Mouse (Mus musculus): ENCODE data around the gene Tns3.

Gene Tns3

DNA sequence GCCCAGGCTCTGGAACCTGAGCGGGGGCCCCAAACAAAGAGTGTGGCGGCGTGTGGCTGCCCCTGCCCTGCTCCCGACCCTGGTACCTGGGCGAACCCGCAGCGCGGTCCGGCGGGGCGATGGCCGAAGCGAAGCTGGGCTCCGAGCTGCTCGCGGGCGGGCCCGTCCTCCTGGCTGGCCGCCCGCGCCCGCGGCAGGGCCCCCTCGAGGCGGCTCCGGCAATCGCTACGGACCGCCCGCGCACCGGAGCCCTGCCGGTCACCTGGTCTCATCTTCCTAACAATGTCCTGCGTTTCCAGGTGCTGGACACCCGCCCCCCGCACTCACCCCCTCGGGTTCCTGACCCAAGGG is at the start of gene Tns3:
Gene Tns3, minus strand, starts transcription at position 143 of the 351 bp plus-strand sequence.
- no peak for DNase-seq (ENCODE audit: low read depth)

DNA sequence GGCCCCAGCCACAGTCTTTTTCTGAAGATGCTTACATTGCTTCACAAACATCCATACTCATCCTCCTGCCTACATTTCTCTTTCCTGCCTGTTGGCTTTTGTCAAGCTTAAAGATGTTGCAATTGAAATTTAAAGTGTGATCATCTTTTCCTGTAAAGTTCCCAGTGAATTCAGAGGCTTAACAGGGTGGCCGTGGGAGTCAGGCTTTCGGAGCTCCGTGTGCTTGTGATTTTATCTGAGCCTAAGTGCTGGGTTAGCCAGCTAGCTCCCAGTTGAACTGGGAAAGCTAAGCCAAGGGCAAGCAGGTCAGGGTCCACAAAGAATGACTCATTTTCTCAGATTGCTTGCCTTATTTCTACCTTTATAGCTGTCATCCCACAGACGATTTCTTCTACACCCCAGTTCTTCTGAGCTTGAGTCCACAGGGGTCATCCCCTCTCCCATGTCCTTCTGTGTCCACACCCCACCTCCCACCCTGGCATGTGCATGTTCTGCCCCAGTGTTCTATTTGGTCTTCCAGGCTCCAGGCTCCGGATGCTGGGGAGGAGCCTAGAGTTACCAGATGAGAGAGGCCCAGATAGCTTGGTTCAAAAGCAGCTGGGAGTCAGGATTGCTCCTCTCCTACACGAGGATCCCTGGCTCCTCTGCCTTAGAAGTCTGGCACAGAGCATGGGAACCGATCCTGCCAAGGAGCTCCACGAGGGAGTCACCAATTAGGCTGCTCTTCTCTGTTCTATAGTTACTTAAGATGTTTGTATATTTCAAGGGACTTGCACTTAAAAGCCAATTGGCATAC is 42.1 kb upstream of the Tns3 start:
- no peak for DNase-seq (ENCODE audit: low read depth)

DNA sequence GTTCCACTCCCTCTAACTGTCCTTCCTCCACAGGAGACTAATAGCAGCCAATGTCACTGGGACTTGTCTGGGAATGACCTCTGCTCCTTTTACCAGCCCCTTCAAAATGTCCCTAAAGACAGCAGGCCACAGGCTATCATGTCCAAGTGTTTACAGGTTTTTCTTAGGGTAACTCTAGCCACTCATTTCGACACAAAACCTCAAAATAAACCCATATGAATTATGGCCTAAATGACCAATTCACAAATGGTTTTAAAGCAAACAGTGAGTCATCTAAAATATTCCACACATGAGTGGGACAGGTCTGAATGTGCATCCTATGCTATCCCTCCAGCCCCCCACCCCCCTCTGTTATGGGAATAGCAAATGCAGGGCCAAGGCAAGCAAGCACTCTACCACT is 40.8 kb upstream of the Tns3 start:
- DNase-seq (ENCODE audit: low read depth) = no peak

GRCm38 (mm10) chr11:8703876-8704275 is 39.5 kb upstream of the Tns3 start:
- DNase-seq (ENCODE audit: low read depth) = no peak

DNA sequence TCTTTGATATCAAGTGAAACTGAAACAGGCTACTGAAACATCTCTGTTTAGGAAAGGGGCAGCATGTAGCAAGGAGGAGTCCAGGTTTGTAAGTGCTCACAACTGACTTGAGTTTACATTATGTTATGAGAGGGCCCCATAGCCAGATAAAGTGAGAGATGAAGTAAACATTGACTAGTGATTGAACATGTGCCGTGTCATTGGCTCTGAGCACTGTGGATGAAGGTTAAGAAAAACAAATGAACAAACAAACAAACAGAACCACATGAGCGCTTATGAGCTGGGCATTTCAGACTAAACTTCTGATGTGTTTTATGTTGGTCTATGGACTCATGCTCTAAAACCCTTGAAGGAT is 38.2 kb upstream of the Tns3 start:
- no peak for DNase-seq (ENCODE audit: low read depth)

GRCm38 (mm10) chr11:8701845-8702531 is 37.7 kb upstream of the Tns3 start:
- no peak for DNase-seq (ENCODE audit: low read depth)

GRCm38 (mm10) chr11:8701400-8701799 is 37.1 kb upstream of the Tns3 start:
- no peak for DNase-seq (ENCODE audit: low read depth)

DNA sequence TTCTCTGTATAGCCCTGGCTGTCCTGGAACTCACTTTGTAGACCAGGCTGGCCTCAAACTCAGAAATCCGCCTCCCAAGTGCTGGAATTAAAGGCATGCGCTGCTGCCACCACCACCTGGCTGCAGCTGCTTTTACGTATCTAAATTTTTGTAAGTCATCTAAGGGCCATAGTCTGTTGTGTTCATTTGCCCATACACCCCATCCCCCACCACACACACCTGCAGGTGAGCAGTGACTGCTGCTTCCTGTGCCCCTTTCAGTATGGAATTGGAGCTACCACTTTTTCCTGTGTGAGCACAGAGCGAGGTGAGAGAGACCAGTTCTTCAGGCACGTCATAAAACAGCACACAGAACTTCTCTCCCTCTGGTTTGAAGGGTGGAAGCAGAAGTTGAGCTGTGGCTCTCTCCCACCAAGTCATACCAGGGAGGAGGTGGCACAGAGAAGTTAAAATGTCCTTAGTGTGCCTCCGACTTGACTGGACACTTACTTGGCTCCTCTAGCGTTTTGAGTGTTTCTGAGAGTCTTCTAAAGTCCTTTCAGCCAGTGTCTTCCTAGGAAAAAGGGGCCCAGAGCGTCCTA is 36.4 kb upstream of the Tns3 start:
- DNase-seq (ENCODE audit: low read depth) = no peak

DNA sequence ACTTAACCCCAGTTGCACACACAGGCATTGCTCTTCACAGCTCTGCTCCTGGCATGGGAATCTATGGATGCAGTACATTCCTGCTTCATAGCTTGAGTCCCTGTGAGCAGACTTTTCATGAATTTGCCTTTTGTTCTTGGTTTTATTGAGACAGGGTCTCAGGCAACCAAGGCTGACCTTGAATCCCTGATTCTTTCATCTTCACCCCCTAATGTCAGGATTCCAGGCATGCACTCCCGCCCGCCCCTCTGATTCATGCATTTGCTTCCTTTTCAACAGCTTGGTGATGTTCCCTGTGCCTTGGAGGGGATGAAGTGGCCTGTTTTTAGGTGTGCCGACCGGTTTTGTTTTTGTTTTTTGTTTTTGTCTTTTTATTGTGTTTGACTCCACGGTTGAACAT is 35.4 kb upstream of the Tns3 start:
- DNase-seq (ENCODE audit: low read depth) = no peak

DNA sequence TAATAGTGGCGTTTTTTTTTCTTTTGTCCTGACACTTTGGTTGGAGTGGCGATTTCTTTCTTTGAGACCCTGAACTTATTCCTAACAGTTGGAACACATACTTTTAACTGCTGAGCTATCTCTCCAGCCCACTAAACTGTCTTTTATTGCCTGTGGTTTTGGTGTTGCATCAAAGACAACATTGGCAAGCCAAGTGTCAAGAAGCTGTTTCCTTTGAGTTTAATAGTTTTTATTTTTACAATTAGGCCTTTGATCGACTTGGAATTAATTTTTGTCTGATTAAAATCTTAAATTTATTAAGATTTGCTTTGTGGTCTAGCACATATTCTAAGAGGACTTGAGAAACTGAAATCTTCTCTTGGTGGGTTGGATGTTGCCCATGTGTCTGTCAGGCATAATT is 33.3 kb upstream of the Tns3 start:
- DNase-seq (ENCODE audit: low read depth) = no peak

DNA sequence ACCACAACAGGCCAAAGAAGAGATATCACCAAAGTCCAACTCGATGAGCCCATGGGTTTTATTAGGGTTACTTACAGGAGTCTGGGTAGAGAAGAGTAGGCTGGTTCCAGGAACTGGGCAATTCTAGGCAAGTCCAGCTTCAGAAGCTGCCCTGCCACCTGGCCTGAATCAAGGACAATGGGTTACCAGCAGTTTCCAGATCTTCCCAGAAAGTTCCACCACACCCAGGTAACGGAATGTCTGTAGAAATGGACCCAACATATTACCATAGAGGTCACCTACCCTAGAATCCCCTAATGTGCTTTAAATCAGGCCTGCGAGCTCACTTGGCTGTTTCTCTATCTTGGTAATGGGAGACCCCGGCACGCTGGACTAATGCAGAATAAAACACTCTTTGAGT is 29.8 kb upstream of the Tns3 start:
- DNase-seq (ENCODE audit: low read depth) = no peak

DNA sequence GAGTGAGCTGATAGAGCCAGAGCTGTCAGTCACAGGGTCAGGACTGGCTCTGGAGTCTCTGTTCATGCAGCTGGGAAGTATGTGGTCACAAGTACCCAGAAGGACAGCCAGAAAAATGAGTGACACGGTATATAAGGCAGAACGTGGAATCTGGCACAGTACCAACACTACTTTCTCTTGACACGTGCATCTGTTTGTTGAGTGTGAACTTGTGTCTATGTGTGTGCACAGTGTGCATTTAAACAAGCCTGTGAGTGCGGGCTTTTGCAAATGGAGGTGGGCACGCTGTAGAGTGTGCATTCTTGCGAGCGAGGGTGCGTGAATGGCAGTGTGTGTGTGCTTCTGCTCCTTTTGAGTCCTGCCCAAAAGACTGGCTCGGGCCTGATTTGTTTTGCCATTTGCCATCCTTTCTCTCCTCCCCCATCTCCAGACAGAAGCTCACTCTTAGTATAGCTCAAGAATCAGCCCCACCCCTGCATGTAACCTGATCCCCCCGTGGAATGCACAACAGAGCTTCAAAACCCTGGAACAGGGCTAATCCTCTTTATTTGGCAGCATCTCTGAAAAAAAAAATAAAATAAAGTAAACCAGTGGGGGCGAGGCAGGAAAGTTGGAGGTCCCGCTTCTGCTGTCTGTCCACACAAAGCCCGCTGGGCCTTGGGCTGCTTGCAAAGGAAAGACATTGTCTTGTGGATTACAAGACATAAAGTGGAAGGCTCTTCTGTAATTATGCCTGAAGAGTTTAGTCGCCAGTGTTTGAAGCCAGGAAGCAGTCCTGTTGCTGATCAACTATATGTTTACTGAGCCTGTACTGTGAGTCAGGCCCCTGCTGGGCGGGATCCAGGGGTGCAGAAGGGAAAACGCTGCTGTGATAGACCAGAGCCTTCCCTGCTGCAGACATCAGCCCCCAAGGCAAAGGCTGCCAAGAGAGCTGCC is 28.5 kb upstream of the Tns3 start:
- no peak for DNase-seq (ENCODE audit: low read depth)

GRCm38 (mm10) chr11:8692162-8692535 is 27.8 kb upstream of the Tns3 start:
- DNase-seq (ENCODE audit: low read depth) = no peak

DNA sequence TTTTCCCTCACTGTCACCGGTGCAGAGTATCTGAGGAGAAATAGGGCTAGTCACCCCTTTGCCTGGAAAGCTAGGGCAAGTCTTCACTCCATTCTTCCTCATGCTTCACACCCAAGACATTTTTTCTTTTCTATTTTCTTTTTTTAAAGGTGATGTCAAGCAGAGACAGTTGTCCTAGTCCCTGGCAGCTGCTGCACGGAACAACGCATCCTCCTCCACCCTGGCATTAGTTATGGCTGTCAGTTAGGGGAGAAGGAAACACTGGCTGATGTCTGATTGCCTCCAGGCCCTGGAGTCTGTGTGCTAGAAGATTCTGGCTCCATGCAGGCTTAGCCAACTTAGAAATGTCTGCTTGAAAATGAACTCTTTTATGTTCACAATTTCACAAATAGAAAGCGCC is 27.3 kb upstream of the Tns3 start:
- no peak for DNase-seq (ENCODE audit: low read depth)

- no peak for DNase-seq (ENCODE audit: low read depth)
Observed at GRCm38 (mm10) chr11:8690633-8691032, 26.3 kb upstream of the Tns3 start.

GRCm38 (mm10) chr11:8689515-8689914 is 25.2 kb upstream of the Tns3 start:
- DNase-seq (ENCODE audit: low read depth) = no peak

- no peak for DNase-seq (ENCODE audit: low read depth)
Observed at GRCm38 (mm10) chr11:8688907-8689306, 24.6 kb upstream of the Tns3 start.

GRCm38 (mm10) chr11:8686501-8686900 is 22.2 kb upstream of the Tns3 start:
- DNase-seq (ENCODE audit: low read depth) = no peak

DNA sequence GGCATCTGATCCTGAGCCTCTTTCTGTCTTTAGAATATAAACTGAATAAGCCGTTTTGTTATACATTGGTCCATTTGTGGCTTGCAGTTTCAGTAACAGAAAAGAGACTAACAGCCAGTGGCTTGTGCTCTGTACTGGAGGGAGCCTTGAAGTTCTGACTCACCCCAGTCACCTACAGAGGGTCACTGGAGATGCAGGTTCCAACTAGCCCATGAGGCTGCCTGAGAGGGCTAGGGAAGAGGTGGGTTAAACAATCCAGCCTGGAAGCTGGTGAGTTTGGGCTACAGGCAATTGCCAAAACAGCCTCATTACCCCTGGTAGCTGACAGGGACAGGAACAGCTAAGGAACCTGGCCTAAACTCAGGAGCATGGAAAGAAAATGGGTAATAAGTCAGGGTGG is 21.7 kb upstream of the Tns3 start:
- no peak for DNase-seq (ENCODE audit: low read depth)

DNA sequence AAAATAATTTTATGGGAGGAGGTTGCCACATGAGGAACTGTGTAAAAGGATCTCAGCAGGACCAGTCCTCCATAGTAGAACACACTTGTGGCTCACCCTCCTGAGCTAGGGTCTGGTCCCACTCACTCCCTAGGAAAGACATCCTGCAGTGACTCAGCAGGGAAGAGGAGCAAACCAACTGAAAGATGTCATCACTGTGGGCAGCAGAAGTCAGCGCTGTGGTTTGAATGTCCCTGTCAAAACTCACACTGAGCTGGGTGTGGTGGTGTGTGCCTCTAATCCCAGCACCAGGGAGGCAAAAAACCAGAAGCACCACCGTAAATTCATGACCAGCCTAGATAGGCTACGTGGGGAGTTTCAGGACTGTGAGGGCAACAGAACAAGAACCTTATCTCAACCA is 20.9 kb upstream of the Tns3 start:
- DNase-seq (ENCODE audit: low read depth) = no peak

DNA sequence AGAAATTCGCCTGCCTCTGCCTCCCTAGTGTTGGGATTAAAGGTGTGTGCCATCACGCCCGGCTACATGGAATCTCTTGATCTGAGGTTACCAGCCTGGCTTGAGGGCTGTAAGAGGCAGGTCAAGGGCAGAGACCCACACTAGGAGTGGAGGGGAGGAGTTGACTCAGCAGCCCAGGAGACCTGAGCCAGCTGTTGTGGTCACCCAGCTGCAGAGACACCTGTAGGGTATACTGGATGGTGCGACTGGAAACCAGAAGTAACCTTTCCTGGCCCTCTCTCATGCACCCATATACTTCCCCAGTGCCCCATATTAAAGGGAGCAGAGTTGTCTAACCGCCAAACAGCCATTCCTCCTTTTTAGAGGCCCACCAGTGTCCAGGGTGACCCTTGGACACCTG is 19.9 kb upstream of the Tns3 start:
- no peak for DNase-seq (ENCODE audit: low read depth)

DNA sequence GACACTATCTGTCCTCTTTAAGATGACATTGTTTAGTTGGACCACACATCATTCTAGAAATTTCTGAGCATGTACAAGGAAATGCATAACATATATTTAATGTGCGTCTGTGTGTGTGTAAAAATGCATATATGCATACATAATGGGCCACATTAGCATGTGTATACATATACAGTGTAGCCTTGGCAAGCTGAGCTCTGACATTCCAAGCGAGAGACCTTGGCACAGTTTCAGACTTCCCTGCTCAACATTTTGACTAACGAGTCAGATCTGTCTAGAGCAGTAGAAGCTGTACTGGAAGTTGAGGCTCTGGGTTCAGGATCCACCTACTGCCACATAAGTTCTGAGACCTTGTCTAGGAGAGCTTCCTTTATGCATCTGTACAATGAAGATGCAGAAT is 17.0 kb upstream of the Tns3 start:
- DNase-seq (ENCODE audit: low read depth) = no peak

DNA sequence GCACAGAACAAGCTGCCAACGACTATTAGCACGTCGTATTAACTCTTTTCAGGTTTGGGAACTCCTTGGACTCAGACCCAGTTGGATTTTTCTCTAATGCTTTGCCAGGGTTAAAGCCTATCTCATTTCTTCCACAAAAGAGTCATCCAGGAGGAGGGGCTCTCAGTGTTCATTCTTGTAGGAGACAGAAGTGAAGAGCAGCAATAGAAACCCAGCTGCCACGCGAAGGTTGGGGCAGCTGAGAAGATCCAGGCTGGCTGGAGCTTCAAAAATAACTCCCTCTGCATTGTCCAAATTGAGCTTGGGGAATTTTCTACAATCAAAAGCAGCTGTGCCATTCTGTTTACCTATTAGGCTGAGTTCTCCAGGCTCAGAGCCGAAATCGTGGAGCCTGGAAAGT is 16.3 kb upstream of the Tns3 start:
- no peak for DNase-seq (ENCODE audit: low read depth)

All from c-Kit-positive CD71-positive TER-119-negative erythroid progenitor cells, embryonic 14.5 days (primary cell).